Mouse (Mus musculus) small intestine, adult 2 months (tissue): ENCODE measurements at regions not wholly inside any gene's neighbourhood (a gene's known extent, or its start where the extent isn't known, plus 50 kb on each side); places are given as distances from the start of the nearest gene placed in this dataset.

ENCODE experiments used
- CTCF ChIP-seq: fragments of 200-500 bp; IDR thresholded peaks from 2 replicates; pipeline ENCODE4 v1.5.1; 2012; ENCODE audit warnings: low read depth, mild to moderate bottlenecking, control low read depth, inconsistent platforms, low read length, moderate library complexity, mixed read lengths; ENCODE audit not compliant: insufficient replicate concordance, insufficient read length; ENCODE audit errors: extremely low read depth
- POLR2A ChIP-seq: fragments of 200-500 bp; IDR thresholded peaks from 2 replicates; pipeline ENCODE4 v1.6.1; 2012; ENCODE audit warnings: low read depth, mild to moderate bottlenecking, control low read depth, inconsistent platforms, low read length, moderate library complexity

- TF ChIP-seq POLR2A, result no peak
- TF ChIP-seq CTCF, result no peak
Observed at GRCm38 (mm10) chr3:52836780-52837179, 180.3 kb downstream of the Cog6 start.
